Mouse (Mus musculus) embryonic facial prominence, embryonic 15.5 days (tissue): ENCODE measurements around the gene Cbx5. TPM values are rescaled to one million over a fixed set of nuclear protein-coding genes. Genes with fewer than 3 reads are reported as not detected.

Experiments used
- ATAC-seq: fragments of 200-750 bp; cut with Nextera tagmentation; 2 replicates; pipeline ENCODE4 v1.8.0; 2017; ENCODE audit warnings: low read depth, moderate TSS enrichment; ENCODE audit not compliant: insufficient number of reproducible peaks, low FRiP score, low TSS enrichment
- H3K27ac ChIP-seq: fragments of 300-500 bp; sonication (generic); replicated peaks from 2 replicates; pipeline ENCODE4 v1.5.1; 2015; ENCODE audit warnings: mild to moderate bottlenecking, inconsistent platforms
- H3K27me3 ChIP-seq: fragments of 300-500 bp; sonication (generic); 2 replicates; pipeline ENCODE4 v1.6.1; 2015; ENCODE audit warnings: inconsistent platforms
- H3K36me3 ChIP-seq: fragments of 300-500 bp; sonication (generic); 2 replicates; pipeline ENCODE4 v1.6.1; 2015; ENCODE audit warnings: mild to moderate bottlenecking, inconsistent platforms
- H3K4me1 ChIP-seq: fragments of 300-500 bp; sonication (generic); 2 replicates; pipeline ENCODE4 v1.6.1; 2015; ENCODE audit warnings: inconsistent platforms
- H3K4me2 ChIP-seq: fragments of 300-500 bp; sonication (generic); replicated peaks from 2 replicates; pipeline ENCODE4 v1.6.1; 2015; ENCODE audit warnings: mild to moderate bottlenecking, inconsistent platforms
- H3K4me3 ChIP-seq: fragments of 300-500 bp; sonication (generic); replicated peaks from 2 replicates; pipeline ENCODE4 v1.5.1; 2015; ENCODE audit warnings: mild to moderate bottlenecking, inconsistent platforms
- H3K9ac ChIP-seq: fragments of 300-500 bp; sonication (generic); 2 replicates; pipeline ENCODE4 v1.6.1; 2015; ENCODE audit warnings: inconsistent platforms
- H3K9me3 ChIP-seq: fragments of 300-500 bp; sonication (generic); replicated peaks from 2 replicates; pipeline ENCODE4 v1.6.1; 2016; ENCODE audit warnings: inconsistent platforms
- WGBS: fragments of 180-500 bp; shearing (Covaris S2); methylation state at CpG from one replicate; pipeline ENCODE4 v1.1.7; 2015; 5-methylcytosine and 5-hydroxymethylcytosine counted together
- polyA plus RNA-seq: library from polyadenylated mRNA; unstranded; fragments of >200 nt; fragmentation: Nextera tagmentation; extraction: Ambion mirVana; gene quantifications from 2 replicates; pipeline ENCODE4 v1.2.1, GENCODE M21; 2015

Gene Cbx5
- polyA plus RNA-seq, 1 experiment from 2014 or later: 84.3 TPM

- Histone ChIP-seq H3K27ac (no peak overlapping the region), H3K9me3 (no peaks in the 10 kb centered on the region), H3K36me3 (0 out of 2 replicates have a peak, but pooled peaks cover 5% of the 10 kb centered on the region), H3K27me3 (peaks cover 14% of the 10 kb centered on the region), H3K4me2 (no peak overlapping the region), H3K4me3 (no peak overlapping the region), H3K4me1 (no peaks in the 10 kb centered on the region), H3K9ac (no peak overlapping the region)
- WGBS: 33% methylated on average over 32 of the region's 32 CpGs
- ATAC-seq: peak; percentile 61; the same call in 1 of the 2 replicates
These were observed 84.0 kb downstream of the Cbx5 start for GRCm38 (mm10) chr15:103155366-103156321.

- Histone ChIP-seq H3K9me3 (no peaks in the 10 kb centered on the region), H3K9ac (no peak overlapping the region), H3K4me2 (no peak overlapping the region), H3K4me3 (no peak overlapping the region), H3K36me3 (0 out of 2 replicates have a peak, but pooled peaks cover 5% of the 10 kb centered on the region), H3K27ac (no peak overlapping the region), H3K4me1 (no peaks in the 10 kb centered on the region), H3K27me3 (peaks cover 29% of the 10 kb centered on the region)
- 84% methylated on average over 4 of the region's 4 CpGs for WGBS
- ATAC-seq: no peak
These were observed 86.6 kb downstream of the Cbx5 start for GRCm38 (mm10) chr15:103152890-103153610.

- no peaks in the 10 kb centered on the region for H3K4me1 ChIP-seq
- H3K9me3 ChIP-seq: no peaks in the 10 kb centered on the region
- no peak overlapping the region for H3K27ac ChIP-seq
- WGBS: 83% methylated on average over 3 of the region's 3 CpGs
- H3K27me3 ChIP-seq: peaks cover 35% of the 10 kb centered on the region
- no peak overlapping the region for H3K4me3 ChIP-seq
- no peak overlapping the region for H3K9ac ChIP-seq
- ATAC-seq: no peak
- H3K36me3 ChIP-seq: 0 out of 2 replicates have a peak, but pooled peaks cover under 1% of the 10 kb centered on the region
- no peak overlapping the region for H3K4me2 ChIP-seq
These were observed 87.2 kb downstream of the Cbx5 start for GRCm38 (mm10) chr15:103152371-103152770.

GRCm38 (mm10) chr15:103147779-103148178, 91.8 kb downstream of the Cbx5 start:
- WGBS: 47% methylated on average over 9 of the region's 9 CpGs
- Histone ChIP-seq H3K4me2 (no peak overlapping the region), H3K9ac (no peak overlapping the region), H3K27me3 (peaks cover 65% of the 10 kb centered on the region), H3K4me3 (no peak overlapping the region), H3K9me3 (no peaks in the 10 kb centered on the region), H3K4me1 (peaks cover 11% of the 10 kb centered on the region), H3K36me3 (no peaks in the 10 kb centered on the region), H3K27ac (no peak overlapping the region)
- ATAC-seq: no peak

DNA sequence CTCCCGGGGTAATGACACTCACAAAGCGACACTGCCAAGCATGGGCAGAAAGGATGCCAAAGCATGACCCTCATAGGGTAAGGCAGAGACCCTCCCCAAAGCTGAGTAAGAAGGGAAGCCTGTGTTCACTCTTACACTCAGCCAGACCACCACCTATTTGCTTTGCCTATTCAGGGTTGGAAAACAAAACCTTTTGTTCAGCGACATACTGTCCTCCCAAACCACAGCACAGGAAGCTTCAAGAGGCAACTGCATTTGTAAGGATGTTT, 92.3 kb downstream of the Cbx5 start:
- Histone ChIP-seq H3K4me2 (peak overlapping the region; percentile 87), H3K9ac (no peak overlapping the region), H3K4me3 (peak overlapping the region; percentile 47), H3K4me1 (peaks cover 11% of the 10 kb centered on the region), H3K27me3 (peaks cover 67% of the 10 kb centered on the region), H3K9me3 (no peaks in the 10 kb centered on the region), H3K27ac (no peak overlapping the region), H3K36me3 (no peaks in the 10 kb centered on the region)
- 20% methylated on average over 3 of the region's 3 CpGs for WGBS
- no peak for ATAC-seq

- Histone ChIP-seq H3K4me3 (peak overlapping the region; percentile 47), H3K27me3 (peaks cover 67% of the 10 kb centered on the region), H3K27ac (no peak overlapping the region), H3K4me1 (peaks cover 11% of the 10 kb centered on the region), H3K9ac (peak overlapping the region; percentile 18; the same call in 1 of the 2 replicates), H3K9me3 (no peaks in the 10 kb centered on the region), H3K36me3 (no peaks in the 10 kb centered on the region), H3K4me2 (peak overlapping the region; percentile 87)
- WGBS: 1% methylated on average over 57 of the region's 57 CpGs
- peak; percentile 54; the same call in 1 of the 2 replicates for ATAC-seq
These were observed 92.8 kb downstream of the Cbx5 start for GRCm38 (mm10) chr15:103146627-103147421.

DNA sequence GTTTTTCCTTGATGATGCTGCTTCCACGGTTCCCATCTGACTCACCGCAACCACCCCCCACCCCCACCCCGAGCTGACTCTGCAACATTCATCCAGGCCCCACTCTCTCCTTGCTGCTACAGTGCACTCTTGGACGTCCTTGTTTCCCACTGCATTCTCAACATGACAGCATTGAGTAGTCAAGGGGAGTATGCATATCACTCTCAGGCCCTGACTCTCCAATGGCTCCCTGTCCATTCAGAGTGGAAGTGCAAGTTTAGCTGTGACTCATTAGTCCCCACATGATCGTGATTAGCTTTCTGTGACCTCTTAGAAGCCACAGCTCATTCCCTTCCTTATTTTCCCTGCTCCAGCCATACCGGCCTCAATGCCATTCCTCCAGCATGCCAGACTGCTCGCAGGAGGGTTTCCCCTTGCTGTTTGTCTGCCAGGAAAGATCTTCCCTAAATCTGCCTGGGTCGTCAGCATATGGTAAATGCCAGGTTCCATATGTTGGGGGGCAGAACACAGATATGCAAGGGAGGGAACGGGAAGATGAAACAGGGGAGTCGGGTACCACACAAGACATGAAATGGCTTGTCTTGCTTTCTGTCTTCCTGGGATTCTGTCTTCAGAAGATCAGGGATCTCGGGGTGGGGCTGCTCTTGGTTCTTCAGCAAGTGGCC, 93.8 kb downstream of the Cbx5 start:
- peaks cover 11% of the 10 kb centered on the region for H3K4me1 ChIP-seq
- H3K4me2 ChIP-seq: peak overlapping the region; percentile 87; the same call in 1 of the 2 replicates
- H3K9me3 ChIP-seq: no peaks in the 10 kb centered on the region
- no peak for ATAC-seq
- 52% methylated on average over 11 of the region's 11 CpGs for WGBS
- H3K27me3 ChIP-seq: peaks cover 77% of the 10 kb centered on the region
- H3K4me3 ChIP-seq: no peak overlapping the region
- no peak overlapping the region for H3K27ac ChIP-seq
- no peak overlapping the region for H3K9ac ChIP-seq
- no peaks in the 10 kb centered on the region for H3K36me3 ChIP-seq

- no peak overlapping the region for H3K9ac ChIP-seq
- 48% methylated on average over 3 of the region's 3 CpGs for WGBS
- H3K27me3 ChIP-seq: peaks cover 83% of the 10 kb centered on the region
- peaks cover 11% of the 10 kb centered on the region for H3K4me1 ChIP-seq
- ATAC-seq: no peak; the same call in 1 of the 2 replicates
- H3K27ac ChIP-seq: no peak overlapping the region
- no peak overlapping the region for H3K4me2 ChIP-seq
- H3K9me3 ChIP-seq: no peaks in the 10 kb centered on the region
- H3K36me3 ChIP-seq: no peaks in the 10 kb centered on the region
- H3K4me3 ChIP-seq: no peak overlapping the region
These were observed 95.4 kb downstream of the Cbx5 start for GRCm38 (mm10) chr15:103144176-103144575.
